Mouse (Mus musculus): ENCODE measurements at regions not wholly inside any gene's neighbourhood (a gene's known extent, or its start where the extent isn't known, plus 50 kb on each side); places are given as distances from the start of the nearest gene placed in this dataset.

DNA sequence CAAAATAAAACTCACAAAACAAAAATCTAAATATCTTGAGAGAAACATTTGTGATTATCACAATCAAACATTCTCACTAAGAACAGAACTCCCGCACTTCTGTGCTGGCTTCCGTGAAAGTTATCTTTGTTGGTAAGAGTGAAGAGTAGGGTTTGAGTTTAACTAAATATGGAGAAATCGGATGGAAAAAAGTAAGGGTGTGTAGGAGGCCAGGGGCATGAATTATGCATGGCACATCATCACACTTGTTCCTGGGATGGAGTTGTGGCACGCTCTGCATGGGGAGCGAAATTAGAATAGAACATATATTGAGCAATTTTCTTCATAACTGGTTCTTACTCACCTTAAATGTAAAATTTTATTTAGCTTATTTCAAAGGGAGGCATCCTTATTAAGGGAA is 191.2 kb downstream of the Lnpk start:
- Histone ChIP-seq H3K27me3 (ENCODE audit: control insufficient read depth, insufficient read depth, low read length, poor library complexity, severe bottlenecking) (no peaks in the 10 kb centered on the region), H3K36me3 (ENCODE audit: control insufficient read depth, insufficient read depth, low read length, poor library complexity, severe bottlenecking) (no peaks in the 10 kb centered on the region)
- no peak for DNase-seq (ENCODE audit: low read depth, low spot score)

GRCm38 (mm10) chr2:74384918-74385317 is 194.3 kb downstream of the Lnpk start:
- H3K36me3 ChIP-seq (ENCODE audit: control insufficient read depth, insufficient read depth, low read length, poor library complexity, severe bottlenecking) = no peaks in the 10 kb centered on the region
- H3K27me3 ChIP-seq (ENCODE audit: control insufficient read depth, insufficient read depth, low read length, poor library complexity, severe bottlenecking) = no peaks in the 10 kb centered on the region
- DNase-seq (ENCODE audit: low read depth, low spot score) = no peak

- Histone ChIP-seq H3K27me3 (ENCODE audit: control insufficient read depth, insufficient read depth, low read length, poor library complexity, severe bottlenecking) (no peaks in the 10 kb centered on the region), H3K36me3 (ENCODE audit: control insufficient read depth, insufficient read depth, low read length, poor library complexity, severe bottlenecking) (no peaks in the 10 kb centered on the region)
- DNase-seq (ENCODE audit: low read depth, low spot score) = no peak
Measured at GRCm38 (mm10) chr2:74380574-74381287, 198.5 kb downstream of the Lnpk start.

DNA sequence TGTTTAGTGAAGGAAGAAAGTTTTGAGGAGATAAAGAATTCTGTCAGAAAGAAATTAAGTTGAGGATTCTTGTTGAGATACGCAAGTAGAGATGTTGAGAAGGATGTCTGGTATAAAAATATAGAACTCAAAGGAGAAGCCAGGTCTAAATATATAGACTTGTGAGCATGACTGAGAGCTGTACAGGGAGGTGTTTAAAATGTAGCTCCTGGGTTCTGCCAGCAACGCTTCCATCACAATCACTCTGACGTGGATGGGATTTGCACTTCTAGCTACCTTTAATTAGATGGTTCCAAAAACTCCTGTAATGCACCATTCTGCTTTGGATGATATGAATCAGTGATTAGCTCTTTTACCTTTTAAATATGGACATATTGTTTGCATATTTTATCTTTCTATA is 200.5 kb downstream of the Lnpk start:
- DNase-seq (ENCODE audit: low read depth, low spot score) = no peak
- no peaks in the 10 kb centered on the region for H3K27me3 ChIP-seq (ENCODE audit: control insufficient read depth, insufficient read depth, low read length, poor library complexity, severe bottlenecking)
- H3K36me3 ChIP-seq (ENCODE audit: control insufficient read depth, insufficient read depth, low read length, poor library complexity, severe bottlenecking) = no peaks in the 10 kb centered on the region

DNA sequence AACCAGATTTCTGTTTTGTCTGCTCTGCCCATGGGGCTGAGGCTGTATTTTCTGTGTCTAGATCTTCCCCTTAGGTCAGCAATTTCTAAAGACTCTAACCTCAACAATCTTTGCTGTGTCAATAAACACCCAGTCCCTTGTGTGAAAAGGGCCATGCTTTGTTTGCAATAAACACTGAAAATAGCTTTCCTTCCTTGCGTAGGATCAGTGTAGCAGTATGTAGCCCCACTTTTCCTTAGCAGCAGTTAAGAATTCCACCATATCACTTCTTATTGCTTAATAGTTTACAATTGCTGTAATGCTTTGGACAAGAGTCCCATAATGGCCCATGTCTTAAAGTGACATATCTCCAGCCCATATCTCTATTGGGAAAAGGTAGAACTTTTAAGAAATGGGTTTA is 205.3 kb downstream of the Lnpk start:
- no peak for DNase-seq (ENCODE audit: low read depth, low spot score)
- no peaks in the 10 kb centered on the region for H3K27me3 ChIP-seq (ENCODE audit: control insufficient read depth, insufficient read depth, low read length, poor library complexity, severe bottlenecking)
- H3K36me3 ChIP-seq (ENCODE audit: control insufficient read depth, insufficient read depth, low read length, poor library complexity, severe bottlenecking) = no peaks in the 10 kb centered on the region

DNA sequence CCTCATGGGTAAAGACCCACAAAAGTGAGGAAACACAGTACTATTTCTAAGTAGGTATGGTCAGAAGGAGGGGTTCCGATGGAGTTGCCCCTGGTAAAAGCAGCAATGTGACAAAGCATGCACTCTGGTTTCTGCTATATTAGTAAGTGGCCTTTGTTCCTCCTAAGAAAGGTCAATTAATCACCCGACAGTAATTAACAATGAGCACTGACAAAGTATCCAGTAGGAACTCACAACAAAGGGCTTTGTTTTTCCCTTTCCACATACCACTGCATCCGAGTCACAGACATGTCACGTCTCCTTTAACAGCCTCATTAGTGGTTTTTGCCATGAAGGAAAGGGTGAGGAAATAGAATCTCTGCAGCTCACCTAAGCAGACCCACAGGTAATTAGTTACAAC is 206.2 kb downstream of the Lnpk start:
- DNase-seq (ENCODE audit: low read depth, low spot score) = no peak
- Histone ChIP-seq H3K27me3 (ENCODE audit: control insufficient read depth, insufficient read depth, low read length, poor library complexity, severe bottlenecking) (no peaks in the 10 kb centered on the region), H3K36me3 (ENCODE audit: control insufficient read depth, insufficient read depth, low read length, poor library complexity, severe bottlenecking) (no peaks in the 10 kb centered on the region)

DNA sequence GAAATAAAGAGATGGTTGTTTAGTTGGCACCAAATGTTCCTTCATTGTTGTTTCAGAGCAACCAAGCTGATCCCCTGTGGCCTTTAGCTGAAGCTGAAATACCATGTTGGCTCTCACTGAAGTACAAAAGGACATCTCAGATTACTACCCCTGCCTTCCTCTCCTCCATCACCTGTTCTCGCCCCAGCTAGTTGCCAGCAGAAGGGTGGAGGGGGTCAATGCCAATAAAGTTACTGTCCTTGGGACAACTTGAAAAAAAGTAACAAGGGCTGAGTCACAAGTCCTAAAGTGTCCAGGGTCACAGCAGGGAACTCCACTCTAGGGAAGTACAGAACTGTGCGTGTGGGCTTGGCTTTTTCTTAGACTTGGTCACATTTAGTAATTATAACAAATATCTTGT is 216.0 kb downstream of the Lnpk start:
- Histone ChIP-seq H3K27me3 (ENCODE audit: control insufficient read depth, insufficient read depth, low read length, poor library complexity, severe bottlenecking) (no peaks in the 10 kb centered on the region), H3K36me3 (ENCODE audit: control insufficient read depth, insufficient read depth, low read length, poor library complexity, severe bottlenecking) (no peaks in the 10 kb centered on the region)
- DNase-seq (ENCODE audit: low read depth, low spot score) = no peak

- Histone ChIP-seq H3K27me3 (ENCODE audit: control insufficient read depth, insufficient read depth, low read length, poor library complexity, severe bottlenecking) (no peaks in the 10 kb centered on the region), H3K36me3 (ENCODE audit: control insufficient read depth, insufficient read depth, low read length, poor library complexity, severe bottlenecking) (no peaks in the 10 kb centered on the region)
- DNase-seq (ENCODE audit: low read depth, low spot score) = no peak
Measured at GRCm38 (mm10) chr2:74354591-74354990, 224.6 kb downstream of the Lnpk start.

GRCm38 (mm10) chr2:74349809-74350208 is 229.4 kb downstream of the Lnpk start:
- DNase-seq (ENCODE audit: low read depth, low spot score) = no peak
- Histone ChIP-seq H3K36me3 (ENCODE audit: control insufficient read depth, insufficient read depth, low read length, poor library complexity, severe bottlenecking) (no peaks in the 10 kb centered on the region), H3K27me3 (ENCODE audit: control insufficient read depth, insufficient read depth, low read length, poor library complexity, severe bottlenecking) (no peaks in the 10 kb centered on the region)

GRCm38 (mm10) chr2:74306301-74306700 is 272.9 kb downstream of the Lnpk start:
- Histone ChIP-seq H3K27me3 (ENCODE audit: control insufficient read depth, insufficient read depth, low read length, poor library complexity, severe bottlenecking) (no peaks in the 10 kb centered on the region), H3K36me3 (ENCODE audit: control insufficient read depth, insufficient read depth, low read length, poor library complexity, severe bottlenecking) (no peaks in the 10 kb centered on the region)
- DNase-seq (ENCODE audit: low read depth, low spot score) = no peak

GRCm38 (mm10) chr2:74300885-74301451 is 278.3 kb downstream of the Lnpk start:
- H3K36me3 ChIP-seq (ENCODE audit: control insufficient read depth, insufficient read depth, low read length, poor library complexity, severe bottlenecking) = no peaks in the 10 kb centered on the region
- H3K27me3 ChIP-seq (ENCODE audit: control insufficient read depth, insufficient read depth, low read length, poor library complexity, severe bottlenecking) = no peaks in the 10 kb centered on the region
- DNase-seq (ENCODE audit: low read depth, low spot score) = no peak

- Histone ChIP-seq H3K27me3 (ENCODE audit: control insufficient read depth, insufficient read depth, low read length, poor library complexity, severe bottlenecking) (no peaks in the 10 kb centered on the region), H3K36me3 (ENCODE audit: control insufficient read depth, insufficient read depth, low read length, poor library complexity, severe bottlenecking) (no peaks in the 10 kb centered on the region)
- DNase-seq (ENCODE audit: low read depth, low spot score) = peak; percentile 11
Measured at GRCm38 (mm10) chr2:74300366-74300791, 278.9 kb downstream of the Lnpk start.

DNA sequence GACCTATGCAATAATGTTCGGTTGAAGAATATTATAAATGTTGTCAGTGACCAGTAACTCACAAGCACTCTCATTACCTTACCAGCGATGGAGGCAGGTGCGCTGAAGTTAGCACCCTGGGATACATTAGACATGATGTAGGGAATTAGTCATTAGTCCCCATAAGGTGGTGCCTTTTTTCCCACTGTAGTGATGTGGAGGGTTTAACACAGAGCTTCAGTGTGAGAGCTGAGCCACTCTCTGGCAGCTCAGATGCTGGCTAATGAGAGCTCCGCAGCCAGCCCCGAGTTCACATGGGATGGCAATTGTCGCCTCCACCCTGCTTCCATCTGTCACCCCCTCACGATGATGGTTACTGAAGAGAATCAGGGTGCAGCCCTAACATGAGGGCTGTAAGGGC is 286.6 kb downstream of the Lnpk start:
- Histone ChIP-seq H3K36me3 (ENCODE audit: control insufficient read depth, insufficient read depth, low read length, poor library complexity, severe bottlenecking) (no peaks in the 10 kb centered on the region), H3K27me3 (ENCODE audit: control insufficient read depth, insufficient read depth, low read length, poor library complexity, severe bottlenecking) (no peaks in the 10 kb centered on the region)
- no peak for DNase-seq (ENCODE audit: low read depth, low spot score)

- no peaks in the 10 kb centered on the region for H3K27me3 ChIP-seq (ENCODE audit: control insufficient read depth, insufficient read depth, low read length, poor library complexity, severe bottlenecking)
- no peak for DNase-seq (ENCODE audit: low read depth, low spot score)
- no peaks in the 10 kb centered on the region for H3K36me3 ChIP-seq (ENCODE audit: control insufficient read depth, insufficient read depth, low read length, poor library complexity, severe bottlenecking)
Measured at GRCm38 (mm10) chr2:74291416-74292396, 287.5 kb downstream of the Lnpk start.

GRCm38 (mm10) chr2:74285624-74286023 is 293.6 kb downstream of the Lnpk start:
- DNase-seq (ENCODE audit: low read depth, low spot score) = no peak
- no peaks in the 10 kb centered on the region for H3K27me3 ChIP-seq (ENCODE audit: control insufficient read depth, insufficient read depth, low read length, poor library complexity, severe bottlenecking)

More at GRCm38 (mm10) chr2:74285624-74286023, 293.6 kb downstream of the Lnpk start:
- no peaks in the 10 kb centered on the region for H3K36me3 ChIP-seq (ENCODE audit: control insufficient read depth, insufficient read depth, low read length, poor library complexity, severe bottlenecking)
